Mouse (Mus musculus) bone marrow macrophage, adult 2 months (primary cell): ENCODE results near the gene Zmynd10.

Experiments used
- CTCF ChIP-seq: IDR thresholded peaks from 2 replicates; pipeline ENCODE4 v1.5.1; 2012; ENCODE audit warnings: low read depth, mild to moderate bottlenecking, low read length, moderate library complexity
- POLR2A ChIP-seq: IDR thresholded peaks from 2 replicates; pipeline ENCODE4 v1.6.1; 2012; ENCODE audit warnings: mild to moderate bottlenecking, low read depth, low read length, borderline replicate concordance

DNA sequence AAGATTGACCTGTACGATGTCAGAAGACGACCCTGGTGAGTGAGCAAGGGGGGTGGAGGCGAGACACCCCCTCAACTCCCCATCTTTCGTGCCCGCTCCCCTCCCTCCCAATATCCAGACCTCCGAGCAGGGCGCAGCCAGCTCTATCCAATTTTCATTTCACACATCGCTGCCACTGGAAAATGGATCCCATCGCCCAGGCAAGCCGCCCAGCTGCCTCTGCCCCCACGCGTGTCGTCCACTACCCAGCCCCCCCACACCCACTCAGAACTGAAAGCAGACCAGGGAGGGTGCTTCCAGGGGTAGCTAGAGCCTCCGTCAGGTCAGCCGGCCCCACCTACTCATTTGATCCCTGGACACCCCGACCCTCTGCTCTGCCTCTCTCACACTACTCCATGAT lies 34.8 kb upstream of the Zmynd10 start:
- TF ChIP-seq POLR2A (no peak), CTCF (no peak)
